Mouse (Mus musculus) heart, embryonic 10.5 days (tissue): Measurements from ENCODE around the gene Gm28372. TPM values are rescaled to one million over a fixed set of nuclear protein-coding genes. Genes with fewer than 3 reads are reported as not detected.
A peak's percentile ranks its signal among the peaks of the same experiment; 100 is the strongest.
"Not testable (repeated sequence)": the region's sequence is repeated elsewhere in the genome, so short reads cannot be mapped to it uniquely, and the experiment has no call there.

Experiments
- DNase-seq: peaks from one replicate; pipeline ENCODE4 v3.0.0-alpha.2; 2017; ENCODE audit warnings: low spot score
- H3K27ac ChIP-seq: fragments of 300-500 bp; sonication (generic); 2 replicates; pipeline ENCODE4 v1.5.1; 2016; ENCODE audit warnings: mild to moderate bottlenecking
- H3K27me3 ChIP-seq: fragments of 300-500 bp; sonication (generic); 2 replicates; pipeline ENCODE4 v1.6.1; 2016; ENCODE audit warnings: mild to moderate bottlenecking; ENCODE audit not compliant: poor library complexity, insufficient read depth, severe bottlenecking
- H3K36me3 ChIP-seq: fragments of 300-500 bp; sonication (generic); 2 replicates; pipeline ENCODE4 v1.6.1; 2016; ENCODE audit warnings: mild to moderate bottlenecking, moderate library complexity
- H3K4me1 ChIP-seq: fragments of 300-500 bp; sonication (generic); 2 replicates; pipeline ENCODE4 v1.6.1; 2016; ENCODE audit warnings: mild to moderate bottlenecking
- H3K4me3 ChIP-seq: fragments of 300-500 bp; sonication (generic); 2 replicates; pipeline ENCODE4 v1.5.1; 2016; ENCODE audit warnings: mild to moderate bottlenecking, moderate library complexity
- H3K9me3 ChIP-seq: fragments of 300-500 bp; sonication (generic); 2 replicates; pipeline ENCODE4 v1.6.1; 2016; ENCODE audit warnings: mild to moderate bottlenecking, moderate library complexity
- WGBS: fragments of 180-500 bp; shearing (Covaris S2); methylation state at CpG from one replicate; pipeline ENCODE4 v1.1.7; 2016; 5-methylcytosine and 5-hydroxymethylcytosine counted together
- polyA plus RNA-seq: library from polyadenylated mRNA; unstranded; fragments of >200 nt; fragmentation: Nextera tagmentation; extraction: Ambion mirVana; gene quantifications from 2 replicates; pipeline ENCODE4 v1.2.1, GENCODE M21; 2016

Gene Gm28372
- not detected in 2 replicates for polyA plus RNA-seq

- H3K36me3 ChIP-seq = no peaks in the 10 kb centered on the region
- DNase-seq = no peak
- no peaks in the 10 kb centered on the region for H3K4me1 ChIP-seq
- WGBS = 84% methylated on average over 1 of the region's 1 CpGs
- no peak within 1 kb of the TSS for H3K27ac ChIP-seq
- peaks cover 13% of the 10 kb centered on the region for H3K27me3 ChIP-seq
- H3K9me3 ChIP-seq = no peaks in the 10 kb centered on the region
- H3K4me3 ChIP-seq = no peak within 1 kb of the TSS
Measured at GRCm38 (mm10) chr2:130404939-130405338, at the start of gene Gm28372, which contains the start of gene 1700020A23Rik. Gene Gm28372 (plus strand): TSS chr2:130405239. Gene 1700020A23Rik (plus strand): TSS chr2:130405259.

- Histone ChIP-seq H3K4me3 (no peak overlapping the region), H3K27me3 (peaks cover 59% of the 10 kb centered on the region), H3K36me3 (no peaks in the 10 kb centered on the region), H3K9me3 (no peaks in the 10 kb centered on the region), H3K4me1 (peaks cover 10% of the 10 kb centered on the region; the same call in 1 of the 2 replicates), H3K27ac (no peak overlapping the region)
- DNase-seq = no peak
- 88% methylated on average over 5 of the region's 5 CpGs for WGBS
Measured at GRCm38 (mm10) chr2:130357551-130357950, 47.5 kb upstream of the Gm28372 start.

GRCm38 (mm10) chr2:130358852-130359251 is 46.2 kb upstream of the Gm28372 start:
- H3K27ac ChIP-seq = no peak overlapping the region
- no peak overlapping the region for H3K4me3 ChIP-seq
- WGBS = 14% methylated on average over 5 of the region's 5 CpGs

GRCm38 (mm10) chr2:130362511-130363026 is 42.5 kb upstream of the Gm28372 start:
- peak; percentile 81 for DNase-seq
- Histone ChIP-seq H3K9me3 (no peaks in the 10 kb centered on the region), H3K4me3 (no peak overlapping the region), H3K27me3 (peaks cover 94% of the 10 kb centered on the region), H3K4me1 (peaks cover 21% of the 10 kb centered on the region), H3K27ac (no peak overlapping the region), H3K36me3 (no peaks in the 10 kb centered on the region)
- WGBS = 2% methylated on average over 14 of the region's 14 CpGs

More at GRCm38 (mm10) chr2:130358852-130359251, 46.2 kb upstream of the Gm28372 start:
- Histone ChIP-seq H3K36me3 (no peaks in the 10 kb centered on the region), H3K4me1 (peaks cover 12% of the 10 kb centered on the region; the same call in 1 of the 2 replicates), H3K27me3 (peaks cover 72% of the 10 kb centered on the region), H3K9me3 (no peaks in the 10 kb centered on the region)
- DNase-seq = no peak

GRCm38 (mm10) chr2:130365211-130366094 is 39.6 kb upstream of the Gm28372 start:
- H3K27ac ChIP-seq = peak overlapping the region; percentile 79
- WGBS = 5% methylated on average over 30 of the region's 30 CpGs
- H3K36me3 ChIP-seq = no peaks in the 10 kb centered on the region
- no peaks in the 10 kb centered on the region for H3K9me3 ChIP-seq
- peak overlapping the region; percentile 71 for H3K4me3 ChIP-seq
- H3K4me1 ChIP-seq = peaks cover 21% of the 10 kb centered on the region
- peaks cover 67% of the 10 kb centered on the region for H3K27me3 ChIP-seq
- DNase-seq = no peak

GRCm38 (mm10) chr2:130367386-130367785 is 37.7 kb upstream of the Gm28372 start:
- H3K4me3 ChIP-seq = no peak overlapping the region
- 63% methylated on average over 4 of the region's 4 CpGs for WGBS
- no peak overlapping the region for H3K27ac ChIP-seq
- peaks cover 52% of the 10 kb centered on the region for H3K27me3 ChIP-seq
- no peak for DNase-seq
- no peaks in the 10 kb centered on the region for H3K36me3 ChIP-seq
- H3K9me3 ChIP-seq = no peaks in the 10 kb centered on the region
- peaks cover 12% of the 10 kb centered on the region for H3K4me1 ChIP-seq

- H3K9me3 ChIP-seq, H3K27ac ChIP-seq, H3K36me3 ChIP-seq, DNase-seq, H3K4me3 ChIP-seq, H3K4me1 ChIP-seq: not testable (repeated sequence)
- H3K27me3 ChIP-seq = peaks cover 23% of the 10 kb centered on the region; the same call in 1 of the 2 replicates
- 40% methylated on average over 1 of the region's 1 CpGs for WGBS
Measured at GRCm38 (mm10) chr2:130373026-130373425, 32.0 kb upstream of the Gm28372 start.

- H3K27me3 ChIP-seq = peaks cover 23% of the 10 kb centered on the region; the same call in 1 of the 2 replicates
- no peak overlapping the region for H3K27ac ChIP-seq
- H3K4me1 ChIP-seq = no peaks in the 10 kb centered on the region
- no peaks in the 10 kb centered on the region for H3K9me3 ChIP-seq
- DNase-seq = no peak
- H3K36me3 ChIP-seq = no peaks in the 10 kb centered on the region
- 62% methylated on average over 4 of the region's 4 CpGs for WGBS
- H3K4me3 ChIP-seq = no peak overlapping the region
Measured at GRCm38 (mm10) chr2:130374951-130375350, 30.1 kb upstream of the Gm28372 start.

GRCm38 (mm10) chr2:130383205-130383604 is 21.8 kb upstream of the Gm28372 start:
- 66% methylated on average over 3 of the region's 3 CpGs for WGBS
- Histone ChIP-seq H3K4me1 (no peaks in the 10 kb centered on the region), H3K36me3 (no peaks in the 10 kb centered on the region), H3K27me3 (no peaks in the 10 kb centered on the region), H3K4me3 (no peak overlapping the region), H3K27ac (no peak overlapping the region), H3K9me3 (no peaks in the 10 kb centered on the region)
- DNase-seq = no peak

- Histone ChIP-seq H3K4me1 (no peaks in the 10 kb centered on the region), H3K9me3 (no peaks in the 10 kb centered on the region), H3K4me3 (no peak overlapping the region), H3K36me3 (no peaks in the 10 kb centered on the region), H3K27me3 (no peaks in the 10 kb centered on the region), H3K27ac (no peak overlapping the region)
- DNase-seq = no peak
- 81% methylated on average over 6 of the region's 6 CpGs for WGBS
Measured at GRCm38 (mm10) chr2:130383895-130384294, 21.1 kb upstream of the Gm28372 start.

- no peak for DNase-seq
- 64% methylated on average over 1 of the region's 1 CpGs for WGBS
- H3K9me3 ChIP-seq = no peaks in the 10 kb centered on the region
- no peaks in the 10 kb centered on the region for H3K27me3 ChIP-seq
- no peaks in the 10 kb centered on the region for H3K4me1 ChIP-seq
- no peak overlapping the region for H3K27ac ChIP-seq
- H3K4me3 ChIP-seq = no peak overlapping the region
- peaks cover 8% of the 10 kb centered on the region for H3K36me3 ChIP-seq
Measured at GRCm38 (mm10) chr2:130386212-130386611, 18.8 kb upstream of the Gm28372 start.

GRCm38 (mm10) chr2:130388796-130389195 is 16.2 kb upstream of the Gm28372 start:
- Histone ChIP-seq H3K27ac (no peak overlapping the region), H3K4me1 (no peaks in the 10 kb centered on the region), H3K36me3 (peaks cover 24% of the 10 kb centered on the region), H3K27me3 (no peaks in the 10 kb centered on the region), H3K4me3 (no peak overlapping the region), H3K9me3 (no peaks in the 10 kb centered on the region)
- DNase-seq = no peak
- 75% methylated on average over 2 of the region's 2 CpGs for WGBS

GRCm38 (mm10) chr2:130390993-130391625 is 13.9 kb upstream of the Gm28372 start:
- 80% methylated on average over 11 of the region's 11 CpGs for WGBS
- Histone ChIP-seq H3K4me1 (no peaks in the 10 kb centered on the region), H3K36me3 (peaks cover 45% of the 10 kb centered on the region), H3K9me3 (no peaks in the 10 kb centered on the region), H3K27ac (no peak overlapping the region), H3K4me3 (no peak overlapping the region), H3K27me3 (peaks cover 4% of the 10 kb centered on the region)
- peak; percentile 52 for DNase-seq
